Mouse (Mus musculus): ENCODE results near the gene Tff3. TPM values are rescaled to one million over a fixed set of nuclear protein-coding genes. Genes with fewer than 3 reads are reported as not detected.

Tff3 gene
- polyA plus RNA-seq (2016; fragmentation: Nextera tagmentation; extraction: Ambion mirVana) = not detected in 2 replicates

GRCm38 (mm10) chr17:31129452-31129851, at the start of gene Tff3:
Gene Tff3, minus strand, starts transcription at chr17:31129646.
- 35% methylated on average over 2 of the region's 2 CpGs for WGBS
- H3K4me2 ChIP-seq = no peak within 1 kb of the TSS
- no peaks in the 10 kb centered on the region for H3K36me3 ChIP-seq
- no peak within 1 kb of the TSS for H3K4me3 ChIP-seq
- H3K4me1 ChIP-seq (replicated peaks) = no peaks in the 10 kb centered on the region
- peaks cover 16% of the 10 kb centered on the region for H3K27me3 ChIP-seq (replicated peaks)
- ATAC-seq (ENCODE audit: insufficient number of reproducible peaks, low FRiP score) = no peak
- H3K9ac ChIP-seq = no peak within 1 kb of the TSS
- no peak within 1 kb of the TSS for H3K27ac ChIP-seq (ENCODE audit: poor library complexity, severe bottlenecking)
- H3K9me3 ChIP-seq (replicated peaks) = no peaks in the 10 kb centered on the region

- no peaks in the 10 kb centered on the region for H3K36me3 ChIP-seq
- H3K27ac ChIP-seq (ENCODE audit: poor library complexity, severe bottlenecking) = no peak overlapping the region
- ATAC-seq (ENCODE audit: insufficient number of reproducible peaks, low FRiP score) = no peak
- H3K9ac ChIP-seq = no peak overlapping the region
- WGBS = 82% methylated on average over 4 of the region's 4 CpGs
- H3K27me3 ChIP-seq (replicated peaks) = peaks cover 13% of the 10 kb centered on the region; the same call in 1 of the 2 replicates
- no peaks in the 10 kb centered on the region for H3K4me1 ChIP-seq (replicated peaks)
- H3K4me3 ChIP-seq = no peak overlapping the region
- peaks cover 4% of the 10 kb centered on the region; the same call in 1 of the 2 replicates for H3K9me3 ChIP-seq (replicated peaks)
- H3K4me2 ChIP-seq = no peak overlapping the region
Observed at GRCm38 (mm10) chr17:31176321-31176720, 46.9 kb upstream of the Tff3 start.

- H3K27me3 ChIP-seq (replicated peaks) = 0 out of 2 replicates have a peak, but pooled peaks cover 4% of the 10 kb centered on the region
- peaks cover 4% of the 10 kb centered on the region; the same call in 1 of the 2 replicates for H3K9me3 ChIP-seq (replicated peaks)
- H3K4me1 ChIP-seq (replicated peaks) = no peaks in the 10 kb centered on the region
- ATAC-seq (ENCODE audit: insufficient number of reproducible peaks, low FRiP score) = no peak
- no peak overlapping the region for H3K4me3 ChIP-seq
- WGBS = 77% methylated on average over 5 of the region's 5 CpGs
- no peak overlapping the region for H3K27ac ChIP-seq (ENCODE audit: poor library complexity, severe bottlenecking)
- H3K36me3 ChIP-seq = no peaks in the 10 kb centered on the region
- no peak overlapping the region for H3K9ac ChIP-seq
- H3K4me2 ChIP-seq = no peak overlapping the region
Observed at GRCm38 (mm10) chr17:31169796-31170195, 40.4 kb upstream of the Tff3 start.

- Histone ChIP-seq H3K9me3 (replicated peaks) (no peaks in the 10 kb centered on the region), H3K4me3 (no peak within 1 kb of the TSS), H3K27me3 (replicated peaks) (0 out of 2 replicates have a peak, but pooled peaks cover 11% of the 10 kb centered on the region), H3K4me2 (no peak within 1 kb of the TSS), H3K9ac (no peak within 1 kb of the TSS), H3K4me1 (replicated peaks) (no peaks in the 10 kb centered on the region), H3K27ac (ENCODE audit: poor library complexity, severe bottlenecking) (no peak within 1 kb of the TSS), H3K36me3 (no peaks in the 10 kb centered on the region)
- whole genome bisulfite sequencing = 60% methylated on average over 6 of the region's 6 CpGs
- no peak for ATAC-seq (ENCODE audit: insufficient number of reproducible peaks, low FRiP score)
Observed at GRCm38 (mm10) chr17:31165127-31165526, 35.7 kb upstream of the Tff3 start, which contains the start of gene Tff1. Gene Tff1, minus strand, starts transcription at chr17:31165277.

GRCm38 (mm10) chr17:31163821-31164220, 34.4 kb upstream of the Tff3 start:
- no peak for ATAC-seq (ENCODE audit: insufficient number of reproducible peaks, low FRiP score)
- WGBS = 73% methylated on average over 2 of the region's 2 CpGs
- Histone ChIP-seq H3K27ac (ENCODE audit: poor library complexity, severe bottlenecking) (no peak overlapping the region), H3K9me3 (replicated peaks) (peaks cover under 1% of the 10 kb centered on the region; the same call in 1 of the 2 replicates), H3K4me3 (no peak overlapping the region), H3K4me2 (no peak overlapping the region), H3K36me3 (no peaks in the 10 kb centered on the region), H3K4me1 (replicated peaks) (no peaks in the 10 kb centered on the region), H3K9ac (no peak overlapping the region), H3K27me3 (replicated peaks) (0 out of 2 replicates have a peak, but pooled peaks cover 11% of the 10 kb centered on the region)

- Histone ChIP-seq H3K4me2 (no peak overlapping the region), H3K9me3 (replicated peaks) (peaks cover 7% of the 10 kb centered on the region; the same call in 1 of the 2 replicates), H3K4me1 (replicated peaks) (no peaks in the 10 kb centered on the region), H3K9ac (no peak overlapping the region), H3K4me3 (no peak overlapping the region), H3K27ac (ENCODE audit: poor library complexity, severe bottlenecking) (no peak overlapping the region), H3K27me3 (replicated peaks) (0 out of 2 replicates have a peak, but pooled peaks cover 11% of the 10 kb centered on the region), H3K36me3 (no peaks in the 10 kb centered on the region)
- WGBS = 75% methylated on average over 12 of the region's 12 CpGs
- ATAC-seq (ENCODE audit: insufficient number of reproducible peaks, low FRiP score) = no peak
Observed at GRCm38 (mm10) chr17:31162607-31163006, 33.2 kb upstream of the Tff3 start.

- ATAC-seq (ENCODE audit: insufficient number of reproducible peaks, low FRiP score) = no peak
- Histone ChIP-seq H3K9ac (no peak overlapping the region), H3K36me3 (no peaks in the 10 kb centered on the region), H3K27me3 (replicated peaks) (0 out of 2 replicates have a peak, but pooled peaks cover 8% of the 10 kb centered on the region), H3K4me1 (replicated peaks) (no peaks in the 10 kb centered on the region), H3K4me3 (no peak overlapping the region), H3K27ac (ENCODE audit: poor library complexity, severe bottlenecking) (no peak overlapping the region), H3K4me2 (no peak overlapping the region), H3K9me3 (replicated peaks) (peaks cover 7% of the 10 kb centered on the region; the same call in 1 of the 2 replicates)
- 80% methylated on average over 4 of the region's 4 CpGs for WGBS
Observed at GRCm38 (mm10) chr17:31160291-31160690, 30.8 kb upstream of the Tff3 start.

GRCm38 (mm10) chr17:31157921-31158320, 28.5 kb upstream of the Tff3 start:
- H3K36me3 ChIP-seq = no peaks in the 10 kb centered on the region
- no peak for ATAC-seq (ENCODE audit: insufficient number of reproducible peaks, low FRiP score)
- no peaks in the 10 kb centered on the region for H3K27me3 ChIP-seq (replicated peaks)
- no peak overlapping the region for H3K9ac ChIP-seq
- no peak overlapping the region for H3K4me2 ChIP-seq
- 74% methylated on average over 6 of the region's 6 CpGs for WGBS
- no peak overlapping the region for H3K4me3 ChIP-seq
- H3K27ac ChIP-seq (ENCODE audit: poor library complexity, severe bottlenecking) = no peak overlapping the region
- H3K4me1 ChIP-seq (replicated peaks) = 0 out of 2 replicates have a peak, but pooled peaks cover 6% of the 10 kb centered on the region
- H3K9me3 ChIP-seq (replicated peaks) = peaks cover 7% of the 10 kb centered on the region; the same call in 1 of the 2 replicates

- Histone ChIP-seq H3K4me3 (no peak overlapping the region), H3K27me3 (replicated peaks) (0 out of 2 replicates have a peak, but pooled peaks cover 4% of the 10 kb centered on the region), H3K27ac (ENCODE audit: poor library complexity, severe bottlenecking) (no peak overlapping the region), H3K9me3 (replicated peaks) (peaks cover 6% of the 10 kb centered on the region; the same call in 1 of the 2 replicates), H3K4me1 (replicated peaks) (0 out of 2 replicates have a peak, but pooled peaks cover 6% of the 10 kb centered on the region), H3K36me3 (no peaks in the 10 kb centered on the region), H3K9ac (no peak overlapping the region), H3K4me2 (no peak overlapping the region)
- 52% methylated on average over 8 of the region's 8 CpGs for WGBS
- ATAC-seq (ENCODE audit: insufficient number of reproducible peaks, low FRiP score) = 0 out of 2 replicates have a peak, but pooled peaks have one; percentile 18
Observed at GRCm38 (mm10) chr17:31153785-31154184, 24.3 kb upstream of the Tff3 start.

GRCm38 (mm10) chr17:31152966-31153499, 23.6 kb upstream of the Tff3 start:
- ATAC-seq (ENCODE audit: insufficient number of reproducible peaks, low FRiP score) = no peak
- Histone ChIP-seq H3K27ac (ENCODE audit: poor library complexity, severe bottlenecking) (no peak overlapping the region), H3K9me3 (replicated peaks) (0 out of 2 replicates have a peak, but pooled peaks cover 4% of the 10 kb centered on the region), H3K36me3 (no peaks in the 10 kb centered on the region), H3K4me2 (no peak overlapping the region), H3K4me3 (no peak overlapping the region), H3K27me3 (replicated peaks) (0 out of 2 replicates have a peak, but pooled peaks cover 4% of the 10 kb centered on the region), H3K4me1 (replicated peaks) (0 out of 2 replicates have a peak, but pooled peaks cover 6% of the 10 kb centered on the region), H3K9ac (no peak overlapping the region)
- 54% methylated on average over 9 of the region's 9 CpGs for WGBS

GRCm38 (mm10) chr17:31152512-31152911, 23.1 kb upstream of the Tff3 start:
- ATAC-seq (ENCODE audit: insufficient number of reproducible peaks, low FRiP score) = no peak
- Histone ChIP-seq H3K4me3 (no peak overlapping the region), H3K9ac (no peak overlapping the region), H3K36me3 (no peaks in the 10 kb centered on the region), H3K27ac (ENCODE audit: poor library complexity, severe bottlenecking) (no peak overlapping the region), H3K4me1 (replicated peaks) (0 out of 2 replicates have a peak, but pooled peaks cover 6% of the 10 kb centered on the region), H3K9me3 (replicated peaks) (0 out of 2 replicates have a peak, but pooled peaks cover 4% of the 10 kb centered on the region), H3K27me3 (replicated peaks) (0 out of 2 replicates have a peak, but pooled peaks cover 4% of the 10 kb centered on the region), H3K4me2 (no peak overlapping the region)
- 61% methylated on average over 5 of the region's 5 CpGs for WGBS

Data from heart, embryonic 12.5 days (tissue).